Mouse (Mus musculus): Measurements from ENCODE around the gene Fcgrt.
"Not testable (repeated sequence)": the region's sequence is repeated elsewhere in the genome, so short reads cannot be mapped to it uniquely, and the experiment has no call there.

Gene Fcgrt

GRCm38 (mm10) chr7:45129776-45130512 is 26.3 kb upstream of the Fcgrt start:
- no peak for DNase-seq (ENCODE audit: extremely low read depth, low read depth)

DNA sequence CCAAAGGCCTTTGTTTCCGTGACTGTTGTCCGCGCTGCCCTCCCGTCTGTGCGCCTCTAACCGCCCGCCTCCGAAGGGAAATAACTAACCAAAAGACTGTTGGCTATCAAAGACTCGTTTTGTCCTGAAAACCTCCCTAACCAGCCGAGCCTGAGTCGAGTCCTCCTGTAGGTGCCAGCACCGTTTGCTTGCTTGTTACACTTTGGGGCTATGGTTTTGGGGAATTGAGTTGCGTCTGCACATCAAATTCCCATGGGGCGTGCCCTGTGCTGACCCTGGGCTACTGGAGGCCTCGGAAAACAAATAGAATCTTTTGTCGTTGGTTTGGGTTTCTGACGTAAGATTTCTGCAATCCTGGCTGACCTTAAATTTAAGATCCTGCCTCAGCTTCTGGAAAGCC is 25.7 kb upstream of the Fcgrt start:
- DNase-seq (ENCODE audit: extremely low read depth, low read depth): no peak

GRCm38 (mm10) chr7:45128624-45129246 is 25.1 kb upstream of the Fcgrt start, which contains the start of gene Rpl13a:
Gene Rpl13a (minus strand): TSS chr7:45128761.
- peak; percentile 95 for DNase-seq (ENCODE audit: extremely low read depth, low read depth)

- DNase-seq (ENCODE audit: extremely low read depth, low read depth): no peak
These were observed 24.1 kb upstream of the Fcgrt start for GRCm38 (mm10) chr7:45127700-45128224.

DNA sequence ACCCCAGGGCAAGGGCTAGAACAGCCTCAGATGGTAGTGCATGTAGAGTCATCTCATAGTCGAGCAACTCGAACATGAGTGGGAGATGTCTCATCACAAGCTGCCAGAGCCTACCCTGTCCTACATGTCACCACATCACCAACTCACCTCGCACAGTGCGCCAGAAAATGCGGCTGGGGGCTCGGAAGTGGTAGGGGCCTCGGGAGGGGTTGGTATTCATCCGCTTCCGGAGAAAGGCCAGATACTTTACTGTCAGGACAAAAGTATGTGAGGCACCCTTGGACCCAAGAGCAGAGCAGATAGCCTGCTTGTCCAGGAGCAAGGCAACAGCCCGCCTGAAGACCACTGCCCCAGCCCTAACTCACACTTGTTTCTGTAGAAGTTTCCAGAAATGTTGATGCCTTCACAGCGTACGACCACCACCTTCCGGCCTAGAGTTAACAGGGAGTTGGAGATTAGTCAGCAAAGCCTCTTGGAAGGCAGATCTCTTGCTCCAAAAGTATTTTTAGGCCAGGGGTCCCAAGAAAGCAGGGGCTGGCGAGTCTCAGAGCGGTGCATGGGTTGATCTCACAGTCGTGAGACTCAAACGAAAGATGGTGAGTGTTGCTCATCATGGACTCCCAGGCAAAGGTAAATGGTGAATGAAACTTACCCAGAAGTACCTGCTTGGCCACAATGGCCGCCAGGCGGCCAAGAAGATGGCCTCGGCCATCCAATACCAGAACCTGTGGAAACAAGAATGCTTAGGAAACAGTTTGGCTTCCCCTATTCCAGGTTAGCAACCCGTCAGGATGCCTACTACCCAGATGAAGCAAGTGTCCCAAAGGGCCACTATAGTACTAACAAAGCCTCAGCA is 23.4 kb upstream of the Fcgrt start:
- no peak for DNase-seq (ENCODE audit: extremely low read depth, low read depth)

DNA sequence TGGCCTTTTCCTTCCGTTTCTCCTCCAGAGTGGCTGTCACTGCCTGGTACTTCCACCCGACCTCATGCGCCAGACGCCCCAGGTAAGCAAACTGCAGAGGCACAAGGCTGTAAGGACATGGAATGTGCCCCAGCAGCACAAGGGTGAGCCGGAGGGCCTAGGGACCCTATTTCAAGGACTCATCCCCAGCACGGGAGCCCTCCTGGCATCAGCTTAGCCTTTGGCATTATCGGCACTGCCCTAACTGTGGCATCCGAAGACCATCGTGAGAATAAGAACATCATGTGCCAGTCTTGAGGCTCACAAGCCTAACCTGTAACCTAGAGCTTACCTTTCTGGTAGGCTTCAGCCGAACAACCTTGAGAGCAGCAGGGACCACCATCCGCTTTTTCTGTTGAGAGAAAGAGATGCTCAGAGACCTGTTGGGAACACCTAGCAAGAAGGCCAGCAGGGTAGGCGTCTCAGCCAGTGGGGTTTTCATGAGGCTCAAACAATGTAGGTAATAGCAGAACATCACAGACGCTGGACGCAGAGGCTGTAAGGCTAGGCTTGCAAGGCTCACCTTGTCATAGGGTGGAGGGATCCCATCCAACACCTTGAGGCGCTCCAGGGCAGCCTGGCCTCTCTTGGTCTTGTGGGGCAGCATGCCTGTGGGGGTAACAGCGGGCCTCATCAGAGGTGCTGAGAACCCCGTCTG is 22.6 kb upstream of the Fcgrt start:
- DNase-seq (ENCODE audit: extremely low read depth, low read depth): no peak

DNA sequence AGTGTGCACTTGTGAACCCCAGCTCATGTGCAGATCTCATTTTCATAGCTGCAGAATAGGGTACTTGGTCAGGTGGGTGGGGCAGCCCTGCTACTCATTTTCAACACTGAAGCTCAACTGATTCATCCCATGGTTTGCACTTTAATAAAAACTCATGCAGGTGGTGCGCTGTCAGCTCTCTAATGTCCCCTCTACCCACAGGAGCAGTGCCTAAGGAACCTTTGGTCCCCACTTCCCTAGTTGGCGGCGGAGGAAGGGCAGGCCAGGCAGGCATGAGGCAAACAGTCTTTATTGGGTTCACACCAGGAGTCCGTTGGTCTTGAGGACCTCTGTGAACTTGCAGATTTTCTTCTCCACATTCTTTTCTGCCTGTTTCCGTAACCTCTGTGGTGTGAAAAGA is 22.0 kb upstream of the Fcgrt start:
- DNase-seq (ENCODE audit: extremely low read depth, low read depth): not testable (repeated sequence)

GRCm38 (mm10) chr7:45125144-45125600 is 21.5 kb upstream of the Fcgrt start:
- DNase-seq (ENCODE audit: extremely low read depth, low read depth): no peak

DNA sequence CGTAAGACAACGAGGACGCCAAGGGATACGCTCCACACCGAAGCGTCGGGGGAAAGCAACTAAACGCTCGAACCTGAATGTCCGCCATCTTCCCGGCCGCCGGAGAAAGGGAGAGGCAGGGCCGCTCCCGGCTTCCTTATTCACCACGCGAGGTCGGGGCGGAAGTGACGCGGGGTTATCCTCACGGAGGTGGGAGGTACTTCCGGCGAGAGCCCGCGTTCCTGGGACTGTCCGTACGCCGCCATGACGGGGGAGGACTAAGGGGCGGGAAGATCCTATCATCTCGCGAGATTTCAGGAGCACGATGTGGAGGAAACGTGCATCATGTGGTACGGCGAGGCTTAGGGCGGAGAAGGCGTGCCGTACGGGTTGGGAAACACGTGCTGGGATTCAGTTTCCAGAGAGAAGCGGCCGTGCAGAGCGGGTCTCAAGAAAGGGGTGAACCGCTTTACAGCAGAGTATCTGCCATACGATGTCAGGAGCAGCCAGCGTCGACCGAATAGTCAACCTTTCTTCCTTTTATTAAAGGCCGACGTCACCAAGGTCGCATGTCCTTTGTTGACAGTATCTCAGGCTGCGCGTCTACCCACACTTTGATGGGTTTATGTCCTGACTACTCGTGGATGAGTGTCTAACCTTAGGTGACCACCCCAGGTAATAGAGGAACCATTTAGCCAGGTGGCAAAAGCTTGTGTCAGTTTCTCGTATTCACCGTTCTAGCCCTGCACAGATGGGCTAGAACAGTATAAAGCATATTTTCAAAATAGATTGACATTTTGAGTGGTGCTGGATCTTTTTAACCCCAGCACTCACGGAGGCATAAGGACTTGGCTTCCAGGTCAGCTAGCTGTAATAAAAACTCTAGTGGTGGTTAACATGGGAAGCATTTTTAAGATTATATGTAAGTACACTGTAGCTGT is 20.8 kb upstream of the Fcgrt start, which contains the start of gene Rps11:
TSS of gene Rps11 (minus strand) at position 216 of the 920 bp plus-strand sequence.
- DNase-seq (ENCODE audit: extremely low read depth, low read depth): peak; percentile 98

GRCm38 (mm10) chr7:45123186-45123570 is 19.5 kb upstream of the Fcgrt start:
- no peak for DNase-seq (ENCODE audit: extremely low read depth, low read depth)

DNA sequence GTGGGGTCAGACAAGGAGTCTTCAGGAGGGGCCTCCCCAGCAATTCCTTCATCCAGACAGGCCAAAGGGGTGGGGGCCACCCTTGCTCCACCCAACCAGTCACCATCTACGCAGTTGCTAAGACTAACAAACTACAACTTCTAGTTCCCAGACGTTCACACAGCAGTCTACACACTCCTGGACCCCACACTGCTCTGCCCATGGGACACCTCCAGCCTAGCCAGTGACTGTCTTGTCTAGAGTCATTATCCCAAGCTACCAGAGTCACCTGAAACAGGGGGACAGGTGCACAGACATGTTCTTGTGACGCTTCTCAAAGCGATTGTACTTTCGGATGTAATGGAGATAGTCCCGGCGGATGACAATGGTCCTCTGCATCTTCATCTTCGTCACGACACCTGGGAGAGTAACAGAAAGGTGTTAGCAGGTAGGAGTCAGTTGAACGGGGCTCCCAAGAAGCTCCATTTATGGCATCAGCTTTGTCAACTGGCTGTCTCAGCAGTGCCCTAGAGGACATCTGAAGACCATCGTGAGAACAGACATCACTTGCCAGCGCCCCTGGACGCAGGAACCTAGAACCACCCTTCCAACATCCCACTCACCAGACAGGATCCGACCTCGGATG is 19.0 kb upstream of the Fcgrt start:
- DNase-seq (ENCODE audit: extremely low read depth, low read depth): no peak

DNA sequence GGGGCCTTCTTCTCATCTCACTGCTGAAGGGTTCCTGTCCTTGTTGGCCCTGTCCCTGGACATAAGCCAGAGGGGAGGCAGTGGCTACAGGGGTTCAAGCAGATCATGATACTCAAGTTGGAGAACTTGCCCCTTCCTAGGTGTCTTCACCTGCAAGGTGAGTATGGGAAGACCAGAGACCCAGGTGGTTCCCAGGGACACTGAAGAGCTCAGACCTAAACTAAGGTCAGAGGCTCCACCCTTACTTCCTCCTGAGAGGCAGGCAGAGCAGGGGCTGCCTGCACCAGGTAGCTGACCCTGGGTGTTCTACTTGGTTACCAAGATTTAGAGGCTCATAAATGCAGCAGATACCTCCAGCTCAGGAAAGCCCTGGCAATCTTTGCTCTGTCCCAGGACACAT is 18.3 kb upstream of the Fcgrt start:
- no peak for DNase-seq (ENCODE audit: extremely low read depth, low read depth)

DNA sequence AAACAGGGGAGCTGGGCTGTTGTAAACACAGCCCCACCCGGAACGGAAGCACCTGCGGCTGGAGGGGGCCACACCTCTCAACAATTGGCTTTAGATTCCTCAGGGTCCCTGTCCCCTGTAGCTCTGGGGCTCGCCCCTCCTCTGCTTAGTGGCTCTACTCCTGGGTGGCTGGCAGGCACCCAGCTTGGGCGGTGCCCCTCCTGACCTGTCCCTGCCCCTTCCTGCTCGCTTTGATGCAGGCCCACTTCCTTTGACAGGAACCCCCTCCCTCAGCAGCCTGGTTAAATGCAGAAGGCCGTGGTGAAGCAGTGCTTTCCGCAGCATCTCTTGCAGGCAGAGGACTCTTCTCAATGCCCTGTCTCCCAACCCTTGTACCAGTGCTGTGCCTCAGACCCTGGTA is 17.8 kb upstream of the Fcgrt start:
- no peak for DNase-seq (ENCODE audit: extremely low read depth, low read depth)

DNA sequence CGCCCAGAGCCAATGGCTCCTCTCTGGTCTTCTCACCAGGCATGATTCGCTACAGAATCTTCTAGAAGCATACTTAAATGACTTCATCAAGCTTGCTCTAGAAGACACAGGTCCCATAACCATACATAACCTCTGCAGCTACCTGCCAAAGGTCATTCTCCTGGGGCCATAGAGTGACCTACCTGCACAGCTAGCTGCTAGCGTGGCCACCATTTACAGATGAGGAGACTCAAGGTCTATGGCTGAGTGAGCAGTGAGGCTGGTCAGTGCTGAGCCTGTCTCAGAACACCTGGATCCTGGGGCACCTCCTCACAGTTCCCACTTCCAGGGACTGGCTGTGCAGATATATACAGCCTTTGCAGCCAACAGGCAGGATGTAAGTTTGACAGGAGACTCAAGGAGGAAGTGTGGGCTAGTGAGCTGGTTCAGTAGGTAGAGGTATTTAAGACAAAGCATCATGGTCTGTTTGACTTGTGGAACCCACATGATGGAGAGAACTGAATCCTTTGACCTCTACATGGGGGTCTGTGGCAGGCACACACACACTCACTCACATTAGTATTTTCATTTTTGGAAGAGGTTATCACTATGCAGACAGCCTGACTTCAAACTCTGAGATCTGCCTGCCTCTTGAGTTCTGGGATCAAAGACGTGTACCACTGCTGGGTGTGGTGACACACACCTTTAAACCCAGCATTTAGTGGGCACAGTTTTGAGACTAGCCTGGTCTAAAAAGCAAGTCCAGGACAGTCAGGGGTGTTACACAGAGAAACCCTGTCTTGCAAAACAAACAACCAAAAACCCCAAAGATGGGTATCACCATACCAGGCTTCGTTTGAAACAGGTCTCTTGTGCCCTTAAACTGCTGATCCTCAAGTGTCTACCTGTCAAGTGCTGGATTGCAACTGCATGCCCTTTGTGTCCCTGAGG is 16.4 kb upstream of the Fcgrt start:
- no peak for DNase-seq (ENCODE audit: extremely low read depth, low read depth)

GRCm38 (mm10) chr7:45118336-45118735 is 14.7 kb upstream of the Fcgrt start:
- DNase-seq (ENCODE audit: extremely low read depth, low read depth): no peak

GRCm38 (mm10) chr7:45117566-45117965 is 13.9 kb upstream of the Fcgrt start:
- DNase-seq (ENCODE audit: extremely low read depth, low read depth): no peak

GRCm38 (mm10) chr7:45113476-45113875 is 9.8 kb upstream of the Fcgrt start:
- DNase-seq (ENCODE audit: extremely low read depth, low read depth): no peak

DNA sequence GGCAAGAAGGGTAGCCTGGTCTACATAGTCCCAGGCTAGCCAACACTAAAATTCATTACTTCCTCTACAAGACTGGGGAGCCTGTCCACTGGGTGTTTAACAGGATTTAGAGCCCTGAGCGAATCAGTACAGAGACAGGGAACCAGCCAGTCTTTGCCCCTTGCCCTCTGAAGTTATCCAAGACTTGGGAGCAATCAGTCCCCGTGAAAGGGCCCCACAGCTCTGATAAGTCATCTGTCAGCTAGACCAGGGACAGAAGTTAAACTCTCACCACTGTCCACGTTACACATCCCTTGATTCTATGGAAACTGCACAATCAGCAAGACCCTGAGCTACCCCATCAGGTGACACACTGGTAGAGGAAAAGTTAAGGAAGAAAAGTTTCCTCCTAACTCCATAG is 8.9 kb upstream of the Fcgrt start:
- DNase-seq (ENCODE audit: extremely low read depth, low read depth): no peak
